Mouse (Mus musculus) Muller cell, postnatal 12 days (primary cell): Measurements from ENCODE around the gene Pafah2.

ENCODE experiments used
- DNase-seq: peaks from one replicate; pipeline ENCODE4 v3.0.0-alpha.2; 2015; ENCODE audit errors: inconsistent ontology term

The Pafah2 gene

DNA sequence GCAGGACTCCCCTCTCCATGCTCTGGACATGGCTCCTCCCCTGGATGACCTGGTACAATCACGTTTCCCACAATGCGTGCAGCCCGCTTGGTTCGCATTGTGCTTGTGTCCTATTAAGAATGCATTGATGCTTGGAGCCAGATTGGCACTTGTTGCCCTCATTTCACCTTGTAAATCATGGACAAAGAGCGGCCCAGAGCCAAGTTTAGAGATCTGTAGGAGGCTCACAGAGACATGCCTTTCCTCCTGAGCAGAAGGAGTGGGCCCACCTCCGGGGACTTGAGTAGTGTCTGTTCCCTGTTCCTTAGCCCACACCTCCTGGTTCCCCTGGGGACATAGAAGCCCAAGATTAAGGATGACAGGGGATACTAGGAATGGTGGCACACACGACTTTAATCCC is 27.8 kb downstream of the Pafah2 start:
- DNase-seq: no peak

DNA sequence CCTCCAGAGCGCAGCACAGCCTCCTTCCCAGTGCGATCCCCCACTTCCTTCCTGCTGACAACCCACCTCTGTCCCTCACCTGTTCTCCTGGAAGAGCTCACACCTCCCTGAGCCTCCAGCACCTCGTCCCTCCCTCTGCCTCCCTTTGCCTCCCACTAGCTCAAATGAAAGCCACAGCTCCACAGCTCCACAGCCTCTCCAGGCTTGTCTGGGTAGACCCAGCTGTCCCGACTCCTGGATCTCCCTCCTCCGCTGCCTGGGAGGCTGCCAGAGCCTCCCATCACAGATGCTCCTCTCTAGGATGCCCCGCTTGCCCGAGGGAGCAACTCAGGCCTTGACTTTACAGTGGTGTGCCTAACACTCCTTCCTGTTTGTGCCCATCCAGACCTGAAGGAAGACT is 29.0 kb downstream of the Pafah2 start:
- DNase-seq: no peak

DNA sequence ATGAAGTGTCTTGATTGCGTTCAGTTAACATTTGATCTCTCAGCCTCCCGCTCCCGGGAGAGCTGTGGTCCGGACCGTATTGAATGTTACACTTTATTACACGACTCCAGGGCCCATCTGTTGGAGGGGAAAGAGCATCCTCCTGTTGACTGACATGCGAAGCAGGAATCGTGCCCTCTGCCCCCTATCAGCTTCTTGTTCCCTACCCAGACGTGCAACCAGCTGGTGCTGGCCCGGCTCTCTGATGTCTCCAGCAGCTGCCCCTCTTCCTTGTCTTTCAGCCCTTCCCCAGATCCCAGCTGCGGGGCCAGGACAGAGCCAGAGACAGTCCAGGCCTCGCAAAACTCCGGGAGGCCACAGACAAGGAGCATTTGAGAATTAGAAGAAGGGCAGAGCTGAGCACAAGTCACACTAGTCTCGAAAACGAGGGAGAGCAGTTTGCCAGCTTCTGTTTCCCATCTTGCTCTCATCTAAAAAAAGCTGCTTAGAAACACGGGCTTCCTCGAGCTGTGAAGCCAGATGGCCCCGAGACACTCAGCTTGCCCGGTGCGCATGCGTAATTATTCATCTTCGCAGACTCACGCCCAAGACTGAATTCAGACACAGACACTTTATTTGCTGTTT is 34.4 kb downstream of the Pafah2 start:
- DNase-seq: no peak

DNA sequence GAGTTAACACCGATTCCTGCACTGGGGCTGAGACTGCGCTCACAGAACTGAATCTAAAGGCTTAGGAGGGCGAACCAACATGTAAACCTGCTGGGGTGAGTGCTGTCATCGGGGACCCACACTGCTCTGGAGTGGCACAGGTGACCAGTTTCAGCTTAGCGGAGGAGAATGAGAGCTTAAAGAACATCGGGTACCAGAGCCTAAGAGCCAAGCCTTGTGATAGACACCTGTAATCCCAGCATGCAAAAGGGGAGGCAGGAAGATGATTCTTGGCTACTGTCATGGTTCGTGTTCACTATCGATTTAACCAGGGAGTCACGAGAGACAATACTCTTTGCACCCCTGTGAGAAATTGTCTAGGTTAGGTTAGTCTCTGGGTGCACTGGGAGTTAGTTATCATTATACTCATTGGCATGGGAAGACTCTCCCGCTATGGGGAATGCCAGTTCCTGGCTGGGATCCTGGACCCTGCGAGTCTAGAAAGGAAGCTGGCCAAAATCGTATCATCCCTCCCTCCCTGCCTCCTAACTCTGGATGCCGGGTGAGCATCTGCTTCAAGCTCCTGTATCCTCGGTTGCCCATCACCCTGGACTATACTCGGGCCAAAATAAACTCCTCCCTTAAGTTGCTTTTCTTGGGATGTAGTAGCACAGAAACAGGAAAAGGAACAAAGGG is 36.7 kb downstream of the Pafah2 start:
- DNase-seq: no peak

DNA sequence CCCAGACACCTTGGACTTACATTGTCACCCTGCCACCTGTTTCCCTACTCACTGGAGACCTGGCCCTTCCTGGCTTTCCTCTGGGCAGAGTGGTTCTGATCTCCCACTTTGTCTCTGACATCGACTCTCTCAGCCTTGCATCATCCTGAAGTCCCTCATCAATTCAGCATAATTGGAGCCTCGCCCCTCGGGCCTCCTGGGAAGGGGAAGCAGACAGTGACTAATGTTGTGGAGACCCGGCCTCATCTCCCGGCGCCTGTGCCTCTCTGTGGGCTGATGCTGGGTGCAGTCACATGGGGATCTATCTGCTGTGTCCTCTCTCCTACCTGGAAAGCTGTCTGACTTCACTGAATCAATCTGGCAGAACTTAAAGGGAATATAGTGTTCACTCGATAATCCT is 40.1 kb downstream of the Pafah2 start:
- no peak for DNase-seq

DNA sequence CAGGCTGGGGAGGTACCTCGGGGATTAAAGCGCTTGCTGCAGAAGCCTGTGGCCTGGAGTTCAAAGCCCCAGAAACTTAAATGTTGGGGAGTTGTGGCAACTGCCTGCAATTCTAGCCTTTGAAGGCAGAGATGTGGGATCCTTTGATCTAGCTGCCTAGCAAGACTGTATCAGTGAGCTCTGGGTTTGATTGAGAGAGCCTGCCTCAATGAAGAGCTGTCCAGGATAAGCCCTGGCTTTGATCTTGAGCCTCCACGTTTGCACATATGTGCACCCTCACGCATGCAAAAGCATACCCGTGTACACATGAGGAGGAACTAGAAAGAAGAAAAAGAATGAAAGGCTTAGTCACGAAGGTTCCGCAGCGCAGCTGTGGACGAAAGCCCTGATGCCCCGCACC is 40.5 kb downstream of the Pafah2 start:
- DNase-seq: no peak

DNA sequence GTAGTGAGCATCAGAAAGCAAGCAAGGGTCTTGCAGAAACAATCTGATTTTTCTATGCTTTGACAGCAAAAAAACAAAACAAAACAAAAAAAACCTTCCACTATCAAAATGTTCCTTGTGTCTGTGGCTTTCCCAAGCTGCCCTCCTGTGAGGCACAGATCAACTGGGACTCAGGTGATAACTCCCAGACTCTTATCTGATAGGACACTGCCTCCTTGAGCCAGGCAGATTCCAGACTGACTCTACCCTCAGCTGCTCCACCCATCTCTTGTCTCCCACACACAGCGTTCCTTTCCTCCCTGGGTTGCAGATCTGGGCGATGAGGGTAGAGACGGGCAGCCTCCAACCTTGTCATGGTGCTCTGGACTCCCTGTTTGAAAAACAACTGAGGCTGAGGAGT is 43.0 kb downstream of the Pafah2 start:
- no peak for DNase-seq

DNA sequence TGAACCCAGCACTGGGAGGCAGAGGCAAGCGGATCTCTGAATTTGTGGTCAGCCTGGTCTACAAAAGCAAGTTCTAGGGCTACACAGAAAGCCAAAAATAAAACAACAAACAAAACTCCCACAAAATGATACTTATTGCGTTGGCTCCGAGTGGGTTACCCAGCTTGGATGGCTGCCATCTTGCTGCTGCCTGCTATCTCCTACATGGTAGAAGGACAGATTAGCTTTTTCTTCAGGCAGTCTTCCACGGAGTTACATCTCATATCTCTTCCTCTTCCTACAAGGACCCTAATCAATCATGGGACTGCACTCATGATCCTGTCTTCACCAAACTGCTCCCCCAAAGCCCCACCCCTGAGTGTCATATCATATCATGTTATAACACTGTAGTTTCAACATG is 43.8 kb downstream of the Pafah2 start:
- DNase-seq: no peak

DNA sequence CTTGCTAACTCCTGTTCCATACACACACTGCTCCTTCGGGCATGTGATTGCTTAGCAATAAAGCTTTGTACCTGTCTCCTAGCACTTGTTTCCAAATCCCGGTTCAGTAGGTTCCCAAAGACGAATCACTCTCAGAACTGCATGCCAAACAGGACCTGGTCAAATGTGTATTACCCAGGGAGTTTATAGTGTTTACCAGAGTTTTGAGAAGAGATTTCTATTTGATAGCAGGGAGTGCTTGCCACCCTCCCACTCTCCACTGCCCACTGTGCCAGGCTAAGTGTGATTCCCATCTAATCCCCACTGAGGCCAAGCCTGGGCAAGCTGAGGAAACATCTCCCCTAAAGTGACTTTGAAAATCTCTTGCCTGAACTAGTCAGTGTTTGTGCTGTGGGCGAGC is 46.1 kb downstream of the Pafah2 start:
- DNase-seq: no peak

DNA sequence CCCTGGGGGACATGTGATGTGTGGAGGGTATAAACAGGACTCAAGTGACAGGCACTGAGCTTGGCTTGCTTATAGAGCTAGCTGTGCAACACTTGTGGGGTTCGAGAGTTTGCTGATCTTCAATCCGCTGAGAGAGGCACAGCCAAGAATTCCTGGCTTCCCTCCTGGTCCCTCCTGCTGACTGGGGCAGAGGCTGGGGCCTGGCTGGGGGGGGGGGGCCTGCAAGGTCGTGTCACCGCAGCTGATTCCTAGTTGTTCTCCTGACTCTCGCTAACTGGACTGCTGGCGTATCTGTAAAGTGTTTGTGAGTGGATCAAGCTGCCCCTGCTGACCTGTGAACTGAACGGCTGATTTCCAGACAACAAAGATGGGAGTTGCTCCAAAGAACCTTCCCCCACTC is 47.5 kb downstream of the Pafah2 start:
- no peak for DNase-seq

DNA sequence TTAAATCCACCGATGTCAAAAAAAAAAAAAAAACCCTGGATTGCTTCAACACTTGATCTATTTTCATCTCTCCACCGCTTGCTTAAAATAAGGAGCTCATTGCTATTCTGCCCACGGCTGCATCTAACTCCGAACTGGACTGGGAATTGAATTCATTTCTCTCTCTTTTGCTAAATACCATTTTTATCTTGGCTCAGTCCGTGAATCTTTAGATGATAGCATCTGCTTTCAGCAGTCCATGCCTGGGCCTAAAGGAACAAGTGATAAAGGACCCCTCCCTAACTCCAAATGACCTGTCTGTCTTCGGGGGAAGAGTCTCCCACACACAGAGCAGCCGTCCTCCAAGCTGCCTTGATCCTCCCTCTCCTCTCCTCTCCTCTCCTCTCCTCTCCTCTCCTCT is 48.8 kb downstream of the Pafah2 start:
- no peak for DNase-seq

DNA sequence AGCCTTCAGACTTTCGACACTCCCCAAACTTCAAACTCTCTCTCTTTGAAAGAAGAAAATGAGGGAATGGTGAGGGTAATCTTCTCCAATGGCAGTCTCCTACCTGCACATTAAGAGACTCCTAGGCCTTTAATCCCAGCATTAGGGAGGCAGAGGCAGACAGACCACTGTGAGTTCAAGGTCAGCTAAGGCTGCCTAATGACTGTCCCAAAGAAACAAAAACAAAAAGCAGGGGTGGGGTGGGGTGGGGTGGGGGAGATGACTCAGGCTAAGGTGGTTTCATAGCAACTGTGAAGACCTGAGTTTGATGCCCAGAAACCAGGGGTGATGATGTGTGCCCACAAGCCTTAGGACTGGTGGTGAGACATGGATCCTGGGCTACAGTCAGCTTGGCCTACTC is 49.4 kb downstream of the Pafah2 start:
- no peak for DNase-seq

DNA sequence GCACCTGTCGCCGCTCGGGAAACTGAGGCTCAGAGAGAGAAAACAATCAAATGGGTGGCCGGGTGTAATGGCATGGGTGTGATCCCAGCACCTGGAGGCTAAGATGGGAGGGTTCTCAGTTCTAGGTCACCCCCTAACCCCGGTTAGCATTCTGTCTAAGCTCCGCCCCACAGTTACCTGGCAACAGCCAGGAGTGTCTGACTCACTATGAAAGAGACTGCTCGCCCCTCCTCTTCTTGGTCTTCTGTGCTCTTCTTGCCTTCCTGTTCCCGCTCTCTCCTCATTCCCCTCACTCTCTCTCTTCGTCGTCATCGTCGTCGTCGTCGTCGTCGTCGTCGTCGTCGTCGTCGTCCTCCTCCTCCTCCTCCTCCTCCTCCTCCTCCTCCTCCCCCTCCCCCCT is 51.8 kb downstream of the Pafah2 start:
- no peak for DNase-seq

DNA sequence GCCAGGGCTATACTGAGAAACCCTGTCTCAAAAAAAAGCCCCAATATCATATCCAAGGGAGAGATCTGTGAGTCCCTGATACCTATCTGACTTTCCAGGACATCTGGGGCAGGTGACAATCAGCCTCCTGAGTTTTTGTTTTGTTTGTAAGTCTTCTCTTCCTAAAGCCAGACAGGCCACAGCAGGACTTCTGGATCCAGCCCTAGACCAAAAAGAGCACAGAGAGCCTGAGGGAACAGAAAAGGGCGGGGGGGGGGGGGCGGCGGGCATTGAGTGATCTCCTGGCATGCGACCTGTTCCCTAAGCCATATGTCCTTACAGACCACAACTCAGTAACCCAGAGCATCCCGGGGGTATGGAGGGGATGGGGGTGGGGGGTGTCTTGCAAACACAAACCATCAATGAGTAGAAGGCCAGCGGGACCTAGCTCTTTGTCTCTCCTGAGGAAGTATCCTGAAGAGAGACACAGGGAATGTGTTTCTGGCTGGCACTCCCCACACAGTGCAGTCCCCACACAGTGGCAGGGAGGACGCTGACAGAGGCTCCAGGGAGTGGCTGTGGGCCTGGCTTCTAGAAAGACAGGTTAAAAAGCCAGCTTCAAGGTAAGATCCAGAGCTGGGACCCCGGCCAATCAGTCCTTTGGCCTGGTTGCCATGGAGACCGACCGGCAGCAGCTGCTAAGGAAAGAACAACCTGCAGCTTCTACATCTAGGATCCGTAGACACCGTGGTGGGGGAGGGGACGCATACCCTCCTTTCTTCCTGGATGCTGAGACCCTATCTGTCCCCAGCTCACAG is 53.7 kb downstream of the Pafah2 start:
- no peak for DNase-seq

DNA sequence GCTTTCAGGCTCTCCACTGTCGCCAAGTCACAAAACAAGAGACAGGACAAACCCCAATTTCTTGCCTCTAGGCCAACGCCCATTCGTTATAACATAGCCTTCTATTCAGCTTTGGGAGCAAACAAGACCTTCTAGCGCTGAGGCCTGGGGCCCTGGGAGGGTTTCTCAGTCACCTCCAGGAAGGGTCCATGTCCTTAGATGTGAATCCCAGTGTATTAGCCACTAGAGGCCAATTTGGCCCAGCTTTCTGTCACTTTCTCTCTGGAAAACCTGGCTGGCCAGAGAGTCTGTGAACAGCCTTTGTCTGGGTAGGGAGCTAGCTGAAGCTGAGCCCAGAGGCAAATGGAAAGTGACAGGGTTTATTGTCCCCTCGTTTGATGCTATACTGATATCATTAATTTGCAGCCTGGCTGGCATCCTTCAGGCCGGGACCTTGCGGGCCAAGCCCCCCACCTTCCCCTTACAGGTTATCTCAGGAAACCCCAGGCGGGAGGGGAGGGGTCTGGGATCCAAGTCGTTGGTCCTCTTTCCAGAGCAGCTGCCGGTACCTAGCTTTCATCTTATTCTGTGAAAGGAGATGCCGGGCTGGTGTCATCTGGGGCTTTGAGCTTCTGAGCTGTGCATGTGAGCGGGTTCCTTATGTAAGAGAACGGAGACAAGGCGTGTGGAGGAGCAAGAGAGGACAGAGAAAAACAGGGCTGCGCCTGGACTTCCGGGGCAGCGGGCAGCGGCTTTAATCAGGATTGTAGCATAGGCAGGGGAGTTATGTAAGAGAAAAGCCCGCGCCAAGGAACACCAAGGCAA is 54.5 kb downstream of the Pafah2 start:
- peak; percentile 75 for DNase-seq

DNA sequence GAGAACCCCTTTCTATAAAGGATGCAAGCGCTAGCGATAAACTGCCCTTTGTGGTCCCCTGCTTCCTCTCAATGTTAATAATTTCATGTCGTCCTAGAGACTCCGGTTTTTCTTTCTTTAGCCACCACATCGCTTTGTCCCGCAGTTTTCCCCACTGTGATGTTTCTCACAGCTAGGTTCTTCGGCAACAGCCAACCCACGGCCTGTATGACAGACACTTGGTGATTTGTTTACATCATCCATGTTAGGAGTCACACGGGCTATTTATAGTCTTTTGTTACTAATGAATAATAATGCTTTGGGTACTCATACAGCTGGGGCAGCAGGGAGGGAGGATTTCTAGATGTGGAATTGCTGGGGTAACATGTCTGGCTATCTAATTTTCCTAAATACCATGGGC is 55.4 kb downstream of the Pafah2 start:
- DNase-seq: no peak

DNA sequence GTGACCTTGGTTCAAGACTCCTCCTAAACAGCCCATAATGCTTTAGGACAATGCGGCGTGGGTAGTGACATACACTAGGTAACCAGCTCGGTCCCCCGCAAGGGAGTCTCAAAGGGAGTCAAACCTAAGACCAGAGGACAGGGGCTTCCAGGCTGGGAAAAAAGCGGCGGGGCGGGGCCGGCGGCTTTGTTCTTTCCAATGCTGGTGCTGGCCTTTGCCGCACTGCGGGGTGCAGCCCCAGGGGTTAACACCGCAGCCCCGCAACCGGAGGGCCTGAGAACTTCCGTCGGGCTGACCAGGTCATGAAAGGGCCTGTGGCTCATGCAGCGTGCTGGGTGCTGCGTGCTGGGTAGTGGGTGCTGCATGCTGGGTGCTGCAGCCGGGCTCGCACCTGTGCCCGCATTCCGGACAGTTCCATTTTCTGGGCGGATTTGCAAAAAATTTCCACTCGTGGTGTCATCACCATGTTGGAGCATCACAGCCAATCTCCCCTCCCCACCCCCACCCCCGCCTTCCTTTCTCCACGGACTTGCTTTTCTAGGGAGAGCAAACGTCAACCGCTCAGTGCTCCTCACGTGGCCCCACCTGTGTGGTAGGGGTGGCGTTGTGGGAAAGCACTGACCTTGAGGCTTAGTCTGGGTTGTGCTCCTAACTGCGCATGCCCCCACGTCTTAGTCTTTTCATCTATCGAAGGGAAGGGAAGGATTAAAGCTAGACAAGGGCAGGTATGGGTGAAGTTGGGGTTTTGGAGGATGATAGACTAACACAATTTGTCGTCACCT is 57.7 kb downstream of the Pafah2 start:
- DNase-seq: no peak

DNA sequence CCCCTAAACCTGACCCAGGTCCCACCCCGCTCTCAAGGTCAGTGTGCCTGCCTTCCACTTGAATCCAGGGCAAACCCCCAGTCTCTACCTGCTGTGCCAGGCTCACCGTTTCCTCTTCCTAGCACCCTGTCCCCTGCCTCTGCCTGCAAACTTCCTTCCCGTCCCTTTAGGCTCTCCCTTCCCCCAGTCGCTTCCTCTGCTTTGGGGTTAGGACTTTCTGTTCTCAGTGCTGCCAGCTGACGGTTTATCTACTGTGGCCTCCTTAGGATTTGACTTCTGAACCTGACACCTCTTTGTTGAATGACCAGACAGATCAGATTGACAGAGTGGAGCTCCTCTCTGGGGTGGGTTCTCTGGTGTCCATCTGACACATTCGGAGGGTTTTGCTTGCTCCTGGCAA is 59.2 kb downstream of the Pafah2 start:
- DNase-seq: no peak

DNA sequence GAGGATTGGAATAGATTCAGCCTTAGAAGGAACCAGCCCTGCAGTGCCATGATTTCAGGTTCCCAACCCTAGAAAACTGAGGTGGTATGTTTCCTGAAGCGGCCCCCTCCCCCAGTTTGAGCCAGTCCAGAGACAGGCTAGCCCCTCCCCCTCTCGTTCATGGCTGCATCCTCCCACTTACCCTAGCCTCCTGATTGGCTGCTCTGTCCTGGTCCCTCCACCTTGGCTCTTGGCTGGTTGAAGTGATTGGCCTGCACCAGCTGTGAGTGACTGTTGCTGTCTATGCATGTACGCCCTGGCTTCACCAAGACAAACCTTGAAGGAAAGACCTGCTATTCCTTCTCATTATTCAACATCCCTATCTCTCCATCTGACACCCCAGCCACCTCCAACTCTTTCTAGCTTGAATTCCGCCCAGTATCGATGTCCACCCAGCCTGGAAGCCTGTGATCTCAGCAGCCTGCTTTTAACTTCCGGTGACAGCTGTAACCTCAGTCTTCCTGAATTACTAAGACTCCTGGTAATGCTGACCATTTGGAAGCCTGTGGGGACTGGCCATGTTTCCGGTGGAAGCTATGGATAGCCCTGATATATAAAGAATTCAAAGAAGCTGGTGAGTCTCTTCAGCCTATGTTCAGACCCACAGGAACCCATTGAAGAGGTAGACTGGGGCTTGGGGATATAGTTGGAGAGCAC is 61.2 kb downstream of the Pafah2 start:
- no peak for DNase-seq

DNA sequence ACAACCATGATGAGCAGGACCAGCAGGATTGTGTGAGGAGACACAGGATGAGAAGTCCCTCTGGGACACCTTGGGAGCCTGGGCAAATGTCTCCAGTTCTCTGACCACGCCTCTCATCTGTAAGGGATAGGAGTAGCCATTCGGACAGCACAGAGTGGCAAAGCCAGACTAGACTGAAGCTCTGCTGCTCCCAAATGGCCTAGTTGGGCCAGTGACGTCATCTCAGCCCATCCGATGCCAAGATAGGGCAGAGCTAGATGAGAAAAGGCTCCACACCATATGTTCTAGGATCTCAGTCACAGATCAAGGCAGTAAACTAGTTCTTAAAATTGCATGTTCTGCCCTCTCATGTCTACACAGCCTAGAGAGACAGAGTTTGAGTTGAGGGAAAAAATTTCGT is 62.7 kb downstream of the Pafah2 start:
- no peak for DNase-seq

DNA sequence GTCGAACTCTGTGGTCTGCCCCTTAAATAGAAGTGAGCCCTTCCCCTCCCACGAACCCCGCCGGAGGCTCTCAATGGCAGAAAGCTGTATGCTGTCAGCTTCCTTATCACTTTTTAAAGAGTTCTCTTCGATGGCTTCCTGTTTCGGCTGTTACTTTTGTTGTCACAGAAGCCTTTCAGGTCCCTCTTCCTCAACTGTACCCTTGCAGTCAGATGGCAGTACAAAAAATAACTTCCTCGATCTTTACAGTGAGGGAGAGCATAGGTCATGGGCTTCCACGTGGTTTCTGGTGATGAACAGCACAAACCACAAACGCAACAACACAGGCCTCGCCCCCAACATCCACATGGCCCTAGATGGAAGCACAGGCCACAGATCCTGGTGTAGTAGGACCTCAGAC is 64.2 kb downstream of the Pafah2 start:
- DNase-seq: no peak
